Mouse (Mus musculus) embryonic facial prominence, embryonic 10.5 days (tissue): ENCODE measurements around the gene Malsu1. TPM values are rescaled to one million over a fixed set of nuclear protein-coding genes. Genes with fewer than 3 reads are reported as not detected.

Source experiments
- DNase-seq: peaks from one replicate; pipeline ENCODE4 v3.0.0-alpha.2; 2017; ENCODE audit warnings: low spot score
- H3K27ac ChIP-seq: fragments of 300-500 bp; sonication (generic); replicated peaks from 2 replicates; pipeline ENCODE4 v1.5.1; 2016; ENCODE audit warnings: mild to moderate bottlenecking
- H3K27me3 ChIP-seq: fragments of 300-500 bp; sonication (generic); replicated peaks from 2 replicates; pipeline ENCODE4 v1.6.1; 2016; ENCODE audit warnings: low read depth, mild to moderate bottlenecking; ENCODE audit not compliant: poor library complexity, severe bottlenecking
- H3K36me3 ChIP-seq: fragments of 300-500 bp; sonication (generic); replicated peaks from 2 replicates; pipeline ENCODE4 v1.6.1; 2016; ENCODE audit warnings: mild to moderate bottlenecking, moderate library complexity
- H3K4me1 ChIP-seq: fragments of 300-500 bp; sonication (generic); 2 replicates; pipeline ENCODE4 v1.6.1; 2016
- H3K4me3 ChIP-seq: fragments of 300-500 bp; sonication (generic); 2 replicates; pipeline ENCODE4 v1.5.1; 2016; ENCODE audit warnings: mild to moderate bottlenecking, moderate library complexity
- H3K9me3 ChIP-seq: fragments of 300-500 bp; sonication (generic); 2 replicates; pipeline ENCODE4 v1.6.1; 2016; ENCODE audit warnings: mild to moderate bottlenecking
- WGBS: fragments of 180-500 bp; shearing (Covaris S2); methylation state at CpG from one replicate; pipeline ENCODE4 v1.1.7; 2016; 5-methylcytosine and 5-hydroxymethylcytosine counted together
- polyA plus RNA-seq: library from polyadenylated mRNA; unstranded; fragments of >200 nt; fragmentation: Nextera tagmentation; extraction: Ambion mirVana; gene quantifications from 2 replicates; pipeline ENCODE4 v1.2.1, GENCODE M21; 2016

Gene Malsu1
- polyA plus RNA-seq, 1 experiment from 2014 or later, result 77.2 TPM

DNA sequence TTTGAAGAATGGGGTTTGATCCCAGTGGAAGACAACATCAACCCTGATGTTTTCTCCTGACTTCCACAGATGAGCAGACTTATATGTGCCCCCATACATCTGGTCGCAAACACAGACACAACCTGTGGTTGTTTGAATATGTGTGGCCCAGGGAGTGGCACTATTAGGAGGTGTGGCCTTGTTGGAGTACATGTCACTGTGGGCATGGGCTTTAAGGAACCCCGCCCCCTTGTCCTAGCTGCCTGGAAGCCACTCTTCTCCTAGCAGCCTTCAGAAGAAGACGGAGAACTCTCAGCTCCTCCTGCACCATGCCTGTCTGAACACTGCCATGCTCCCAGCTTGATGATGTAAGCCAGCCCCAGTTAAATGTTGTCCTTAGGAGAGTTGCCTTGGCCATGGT, 46.8 kb downstream of the Malsu1 start:
- Histone ChIP-seq H3K4me1 (no peaks in the 10 kb centered on the region), H3K27ac (no peak overlapping the region), H3K36me3 (peaks cover 85% of the 10 kb centered on the region), H3K4me3 (no peak overlapping the region), H3K9me3 (no peaks in the 10 kb centered on the region), H3K27me3 (no peaks in the 10 kb centered on the region)
- no peak for DNase-seq
- 89% methylated on average over 3 of the region's 3 CpGs for WGBS

GRCm38 (mm10) chr6:49130328-49130727, 56.7 kb downstream of the Malsu1 start:
- DNase-seq, result no peak
- H3K27me3 ChIP-seq, result no peaks in the 10 kb centered on the region
- H3K36me3 ChIP-seq, result peaks cover 74% of the 10 kb centered on the region
- no peak overlapping the region for H3K4me3 ChIP-seq
- H3K4me1 ChIP-seq, result peaks cover 9% of the 10 kb centered on the region
- no peaks in the 10 kb centered on the region for H3K9me3 ChIP-seq
- H3K27ac ChIP-seq, result no peak overlapping the region

- no peaks in the 10 kb centered on the region for H3K9me3 ChIP-seq
- H3K27me3 ChIP-seq, result no peaks in the 10 kb centered on the region
- DNase-seq, result no peak
- H3K27ac ChIP-seq, result no peak overlapping the region
- no peak overlapping the region for H3K4me3 ChIP-seq
- H3K4me1 ChIP-seq, result peaks cover 14% of the 10 kb centered on the region
- 79% methylated on average over 9 of the region's 9 CpGs for WGBS
- peaks cover 59% of the 10 kb centered on the region for H3K36me3 ChIP-seq
Measured at GRCm38 (mm10) chr6:49131855-49132254, 58.3 kb downstream of the Malsu1 start.

DNA sequence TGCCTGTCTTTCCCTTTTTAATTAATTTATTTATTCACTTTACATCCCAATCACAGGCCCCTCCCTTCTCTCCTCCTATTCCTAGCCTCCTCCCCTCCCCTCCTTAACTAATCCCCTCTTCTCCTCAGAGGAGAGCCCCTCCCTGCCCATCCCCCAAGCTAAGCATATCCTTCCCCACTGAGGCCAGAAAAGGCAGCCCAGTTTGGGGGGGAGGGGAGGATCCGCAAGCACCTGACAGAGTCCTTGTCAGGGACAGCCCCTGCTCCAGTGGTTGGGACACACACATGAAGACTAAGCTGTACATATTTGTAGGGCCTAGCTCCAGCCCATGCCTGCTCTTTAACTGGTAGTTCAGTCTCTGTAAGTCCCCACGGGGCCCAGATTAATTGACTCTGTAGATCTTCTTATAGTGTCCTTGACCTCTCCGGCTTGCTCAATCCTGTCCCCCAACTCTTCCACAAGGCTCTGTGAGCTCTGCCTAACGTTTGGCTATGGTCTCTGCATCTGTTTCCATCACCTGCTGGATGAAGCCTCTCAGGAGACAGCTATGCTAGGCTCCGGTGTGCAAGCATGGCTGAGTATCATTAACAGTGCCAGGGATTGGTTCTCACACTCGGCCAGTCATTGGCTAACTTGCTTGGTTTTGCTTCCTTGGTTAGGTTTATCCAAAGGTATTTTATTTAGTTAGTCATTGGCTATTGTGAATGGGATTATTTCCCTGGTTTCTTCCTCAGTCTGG, 58.9 kb downstream of the Malsu1 start:
- H3K27me3 ChIP-seq, result no peaks in the 10 kb centered on the region
- DNase-seq, result no peak
- H3K36me3 ChIP-seq, result peaks cover 54% of the 10 kb centered on the region
- peaks cover 14% of the 10 kb centered on the region for H3K4me1 ChIP-seq
- WGBS, result 54% methylated on average over 6 of the region's 6 CpGs
- no peak overlapping the region for H3K4me3 ChIP-seq
- H3K9me3 ChIP-seq, result no peaks in the 10 kb centered on the region
- H3K27ac ChIP-seq, result no peak overlapping the region

Other genes starting within 250 kb of the Malsu1 start
- gene Tmem176a, start 232.9 kb upstream of the Malsu1 start, polyA plus RNA-seq, result 14.2 and 21.0 TPM in 2 replicates
- 38.1 and 54.6 TPM in 2 replicates for gene Tmem176b, start 232.3 kb upstream of the Malsu1 start, polyA plus RNA-seq
- 0.07 TPM in 1 of 2 replicates, not detected in the other for gene Aoc1, start 200.9 kb upstream of the Malsu1 start, polyA plus RNA-seq
- gene 1600015I10Rik, start 143.9 kb upstream of the Malsu1 start, polyA plus RNA-seq, result not detected in 2 replicates
- not detected in 2 replicates for gene Doxl2, start 98.8 kb upstream of the Malsu1 start, polyA plus RNA-seq
- not detected in 2 replicates for gene Svs1, start 86.9 kb upstream of the Malsu1 start, polyA plus RNA-seq
- 1.1 and 2.7 TPM in 2 replicates for gene Gpnmb, start 37.2 kb upstream of the Malsu1 start, polyA plus RNA-seq
- gene Igf2bp3, start 141.2 kb downstream of the Malsu1 start, polyA plus RNA-seq, result 159 TPM in 2 replicates
- 123 and 132 TPM in 2 replicates for gene Tra2a, start 190.2 kb downstream of the Malsu1 start, polyA plus RNA-seq
- 4.2 and 5.0 TPM in 2 replicates for gene Ccdc126, start 245.5 kb downstream of the Malsu1 start, polyA plus RNA-seq